Mouse (Mus musculus) adrenal gland, adult 10 weeks (tissue): ENCODE results near the gene Tbc1d30. TPM values are rescaled to one million over a fixed set of nuclear protein-coding genes. Genes with fewer than 3 reads are reported as not detected.

ENCODE experiments used
- polyA plus RNA-seq: library from polyadenylated mRNA; stranded (reverse); fragments of 350-450 nt; fragmentation: Illumina TruSeq; extraction: RNeasy Lipid Tissue Mini Kit (QIAGEN cat#74804); gene quantifications from one replicate; pipeline ENCODE4 v1.2.3, GENCODE M21; 2014; ENCODE audit warnings: low read depth, low replicate concordance

Gene Tbc1d30
- polyA plus RNA-seq: 2.6 TPM

GRCm38 (mm10) chr10:121351066-121351581 lies at the start of gene Tbc1d30:
TSS of gene Tbc1d30 (minus strand) at chr10:121351278.

GRCm38 (mm10) chr10:121364801-121365564 lies 13.9 kb upstream of the Tbc1d30 start, which contains the start of gene Gns:
TSS of gene Gns (plus strand) at chr10:121365090.

Other genes with a start within 250 kb of the Tbc1d30 start
- 90.1 TPM for gene Gns, start 13.8 kb upstream of the Tbc1d30 start, polyA plus RNA-seq
- 29.5 TPM for gene Rassf3, start 125.1 kb upstream of the Tbc1d30 start, polyA plus RNA-seq
- 105 TPM for gene Tbk1, start 235.5 kb upstream of the Tbc1d30 start, polyA plus RNA-seq